Mouse (Mus musculus) heart, embryonic 14.5 days (tissue): ENCODE measurements around the gene Rpl21. TPM values are rescaled to one million over a fixed set of nuclear protein-coding genes. Genes with fewer than 3 reads are reported as not detected.

Experiments used
- polyA plus RNA-seq: library from polyadenylated mRNA; unstranded; fragments of >200 nt; fragmentation: Nextera tagmentation; extraction: Ambion mirVana; gene quantifications from 2 replicates; pipeline ENCODE4 v1.2.1, GENCODE M21; 2014

Rpl21 gene
- polyA plus RNA-seq, 1 experiment from 2014 or later, result 435 TPM

Other genes starting within 250 kb of the Rpl21 start
- gene Gpr12, start 247.7 kb upstream of the Rpl21 start, polyA plus RNA-seq, result not detected in 2 replicates
- 8.6 and 8.9 TPM in 2 replicates for gene Usp12, start 37.9 kb upstream of the Rpl21 start, polyA plus RNA-seq
- gene Rasl11a, start 12.2 kb downstream of the Rpl21 start, polyA plus RNA-seq, result 9.1 and 9.9 TPM in 2 replicates
- 74.5 and 75.4 TPM in 2 replicates for gene Gtf3a, start 115.8 kb downstream of the Rpl21 start, polyA plus RNA-seq
- 20.3 and 23.8 TPM in 2 replicates for gene Mtif3, start 130.9 kb downstream of the Rpl21 start, polyA plus RNA-seq
- 13.0 TPM in 2 replicates for gene Lnx2, start 243.7 kb downstream of the Rpl21 start, polyA plus RNA-seq
- 97.6 and 99.3 TPM in 2 replicates for gene Polr1d, start 244.2 kb downstream of the Rpl21 start, polyA plus RNA-seq